Mouse (Mus musculus): ENCODE data around the gene Sytl4.

Gene Sytl4

GRCm38 (mm10) chrX:133981231-133982002 is at the start of gene Sytl4:
Gene Sytl4 (minus strand): TSS chrX:133981812.
- in situ Hi-C loops (cut with MseI, MboI): no loop called here

- in situ Hi-C loops (cut with MseI, MboI): no loop called here
Observed at GRCm38 (mm10) chrX:134020664-134021063, 39.1 kb upstream of the Sytl4 start.

- in situ Hi-C loops (cut with MseI, MboI): loop anchor here (5.0 kb wide), 2 partner anchors 72 to 77 kb away; no protein-coding TSS in a partner anchor
Observed at GRCm38 (mm10) chrX:134019005-134019404, 37.4 kb upstream of the Sytl4 start.

- in situ Hi-C loops (cut with MseI, MboI): no loop called here
Observed at GRCm38 (mm10) chrX:133995866-133996265, 14.3 kb upstream of the Sytl4 start.

GRCm38 (mm10) chrX:133964615-133965014 is 17.0 kb downstream of the Sytl4 start:
- in situ Hi-C loops (cut with MseI, MboI): no loop called here

- in situ Hi-C loops (cut with MseI, MboI): no loop called here
Observed at GRCm38 (mm10) chrX:133960617-133961016, 21.0 kb downstream of the Sytl4 start.

- in situ Hi-C loops (cut with MseI, MboI): no loop called here
Observed at GRCm38 (mm10) chrX:133954661-133955060, 27.0 kb downstream of the Sytl4 start.

GRCm38 (mm10) chrX:133947427-133947826 is 34.2 kb downstream of the Sytl4 start:
- in situ Hi-C loops (cut with MseI, MboI): loop anchor here in 1 of 2 experiments (5.0 kb wide), 1 partner anchor 70 kb away; no protein-coding TSS in a partner anchor

- in situ Hi-C loops (cut with MseI, MboI): no loop called here
Observed at GRCm38 (mm10) chrX:133939561-133939960, 42.1 kb downstream of the Sytl4 start.

GRCm38 (mm10) chrX:133936605-133937225 is 44.9 kb downstream of the Sytl4 start:
- in situ Hi-C loops (cut with MseI, MboI): no loop called here

- in situ Hi-C loops (cut with MseI, MboI): no loop called here
Observed at GRCm38 (mm10) chrX:133931302-133932013, 50.2 kb downstream of the Sytl4 start.

GRCm38 (mm10) chrX:133926760-133927159 is 54.9 kb downstream of the Sytl4 start:
- in situ Hi-C loops (cut with MseI, MboI): no loop called here

GRCm38 (mm10) chrX:133921187-133921586 is 60.4 kb downstream of the Sytl4 start:
- in situ Hi-C loops (cut with MseI, MboI): no loop called here

GRCm38 (mm10) chrX:133914219-133914618 is 67.4 kb downstream of the Sytl4 start:
- in situ Hi-C loops (cut with MseI, MboI): no loop called here

- in situ Hi-C loops (cut with MseI, MboI): no loop called here
Observed at GRCm38 (mm10) chrX:133913006-133913405, 68.6 kb downstream of the Sytl4 start.

- in situ Hi-C loops (cut with MseI, MboI): no loop called here
Observed at GRCm38 (mm10) chrX:133911397-133912103, 70.1 kb downstream of the Sytl4 start.

GRCm38 (mm10) chrX:133908261-133908660 is 73.4 kb downstream of the Sytl4 start, which contains the start of gene Srpx2:
Gene Srpx2 (plus strand): TSS chrX:133908426.
- in situ Hi-C loops (cut with MseI, MboI): no loop called here

GRCm38 (mm10) chrX:133898014-133898542 is 83.5 kb downstream of the Sytl4 start, which contains the start of gene Tspan6:
Gene Tspan6 (minus strand): TSS chrX:133898429.
- in situ Hi-C loops (cut with MseI, MboI): no loop called here

- in situ Hi-C loops (cut with MseI, MboI): no loop called here
Observed at GRCm38 (mm10) chrX:133888111-133888510, 93.5 kb downstream of the Sytl4 start.

GRCm38 (mm10) chrX:133887308-133887707 is 94.3 kb downstream of the Sytl4 start:
- in situ Hi-C loops (cut with MseI, MboI): no loop called here
